Mouse (Mus musculus) limb, embryonic 14.5 days (tissue): ENCODE results near the gene Dytn. TPM values are rescaled to one million over a fixed set of nuclear protein-coding genes. Genes with fewer than 3 reads are reported as not detected.

Source experiments
- ATAC-seq: fragments of 200-750 bp; cut with Nextera tagmentation; 2 replicates; pipeline ENCODE4 v1.8.0; 2017; ENCODE audit warnings: low read depth, moderate number of reproducible peaks, moderate TSS enrichment; ENCODE audit not compliant: low FRiP score
- DNase-seq: peaks from one replicate; pipeline ENCODE4 v3.0.0-alpha.2; 2015; ENCODE audit warnings: low spot score
- H3K27ac ChIP-seq: fragments of 300-500 bp; sonication (generic); replicated peaks from 2 replicates; pipeline ENCODE4 v1.5.1; 2014; ENCODE audit warnings: low read depth, mild to moderate bottlenecking, low read length, moderate library complexity, mixed read lengths
- H3K27me3 ChIP-seq: fragments of 300-500 bp; sonication (generic); 2 replicates; pipeline ENCODE4 v1.6.1; 2014; ENCODE audit warnings: low read length, mixed read lengths; ENCODE audit not compliant: control insufficient read depth, insufficient read depth
- H3K36me3 ChIP-seq: fragments of 300-500 bp; sonication (generic); 2 replicates; pipeline ENCODE4 v1.6.1; 2014; ENCODE audit warnings: mild to moderate bottlenecking, low read length, moderate library complexity, mixed read lengths; ENCODE audit not compliant: control insufficient read depth, insufficient read depth
- H3K4me1 ChIP-seq: fragments of 300-500 bp; sonication (generic); 2 replicates; pipeline ENCODE4 v1.6.1; 2014; ENCODE audit warnings: antibody characterized with exemption, low read length, mixed read lengths; ENCODE audit not compliant: control insufficient read depth, insufficient read depth
- H3K4me2 ChIP-seq: fragments of 300-500 bp; sonication (generic); replicated peaks from 2 replicates; pipeline ENCODE4 v1.6.1; 2014; ENCODE audit warnings: low read depth, mild to moderate bottlenecking, low read length, moderate library complexity; ENCODE audit not compliant: severe bottlenecking
- H3K4me3 ChIP-seq: fragments of 300-500 bp; sonication (generic); replicated peaks from 2 replicates; pipeline ENCODE4 v1.5.1; 2014; ENCODE audit warnings: low read length
- H3K9ac ChIP-seq: fragments of 300-500 bp; sonication (generic); 2 replicates; pipeline ENCODE4 v1.6.1; 2014; ENCODE audit warnings: mild to moderate bottlenecking, low read depth, low read length, moderate library complexity; ENCODE audit not compliant: severe bottlenecking
- H3K9me3 ChIP-seq: fragments of 300-500 bp; sonication (generic); 2 replicates; pipeline ENCODE4 v1.6.1; 2016; ENCODE audit warnings: low read length; ENCODE audit not compliant: control insufficient read depth
- POLR2A ChIP-seq: fragments of 200-500 bp; IDR thresholded peaks from 2 replicates; pipeline ENCODE4 v1.8.0; 2012; ENCODE audit warnings: inconsistent platforms, mild to moderate bottlenecking, moderate library complexity, borderline replicate concordance; ENCODE audit not compliant: insufficient read depth, insufficient read length; ENCODE audit errors: extremely low read depth
- WGBS: fragments of 180-500 bp; shearing (Covaris S2); extraction: QIAGEN DNeasy Blood & Tissue Kit; methylation state at CpG from one replicate; pipeline ENCODE4 v1.1.7; 2014; 5-methylcytosine and 5-hydroxymethylcytosine counted together
- polyA plus RNA-seq, 2 experiments: library from polyadenylated mRNA; depleted of rRNA in 1 of 2; stranded (reverse) in 1 of 2; unstranded in 1 of 2; fragments of >200 nt; fragmentation: Nextera tagmentation in 1 of 2; extraction: Ambion mirVana in 1 of 2; gene quantifications; 2 replicates each; pipeline versions ENCODE4 v1.2.1 to v1.2.3; 2012 to 2014

The Dytn gene
- polyA plus RNA-seq, 2 experiments = not detected

- H3K4me2 ChIP-seq = no peak within 1 kb of the TSS
- TF ChIP-seq POLR2A = no peak
- 74% methylated on average over 3 of the region's 3 CpGs for WGBS
Observed at GRCm38 (mm10) chr1:63615668-63616067, 71.1 kb downstream of the Dytn start, which contains the start of gene Gm39653. Gene Gm39653, plus strand, starts transcription at chr1:63615968.

DNA sequence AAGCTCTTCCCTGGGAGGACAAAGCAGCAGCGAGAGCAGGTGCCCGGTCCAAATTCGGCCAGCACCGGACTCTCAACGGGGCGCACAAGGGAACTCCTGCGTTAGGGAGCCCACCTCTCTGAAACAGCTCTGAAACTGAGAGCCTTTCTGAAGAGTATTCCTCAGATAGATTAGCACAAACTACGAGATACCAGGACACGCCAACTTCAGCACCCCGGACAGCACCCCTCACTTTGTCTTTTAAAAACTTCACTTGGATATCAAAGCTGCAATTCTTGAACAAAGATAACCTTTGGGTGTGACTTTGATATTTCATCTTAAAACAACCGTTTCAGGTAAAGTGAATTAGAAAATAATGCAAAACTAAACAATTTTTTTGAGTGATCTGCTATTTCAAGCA lies 72.1 kb downstream of the Dytn start:
- Histone ChIP-seq H3K4me3 (no peak overlapping the region), H3K4me2 (no peak overlapping the region), H3K9me3 (no peaks in the 10 kb centered on the region), H3K9ac (no peak overlapping the region), H3K36me3 (no peaks in the 10 kb centered on the region), H3K27ac (no peak overlapping the region), H3K27me3 (no peaks in the 10 kb centered on the region), H3K4me1 (no peaks in the 10 kb centered on the region)
- WGBS = under 1% methylated on average over 11 of the region's 11 CpGs
- peak; percentile 89 for DNase-seq
- no peak for TF ChIP-seq POLR2A
- no peak for ATAC-seq

More at GRCm38 (mm10) chr1:63615668-63616067, 71.1 kb downstream of the Dytn start, which contains the start of gene Gm39653:
- Histone ChIP-seq H3K4me3 (no peak within 1 kb of the TSS), H3K27ac (no peak within 1 kb of the TSS), H3K4me1 (no peaks in the 10 kb centered on the region), H3K36me3 (no peaks in the 10 kb centered on the region), H3K9ac (no peak within 1 kb of the TSS), H3K27me3 (no peaks in the 10 kb centered on the region), H3K9me3 (no peaks in the 10 kb centered on the region)
- ATAC-seq (no peak), DNase-seq (no peak)

- Histone ChIP-seq H3K4me3 (no peak overlapping the region), H3K4me2 (no peak overlapping the region), H3K27ac (no peak overlapping the region), H3K9ac (no peak overlapping the region), H3K9me3 (no peaks in the 10 kb centered on the region), H3K27me3 (no peaks in the 10 kb centered on the region), H3K4me1 (no peaks in the 10 kb centered on the region), H3K36me3 (no peaks in the 10 kb centered on the region)
- no peak for ATAC-seq
- no peak for DNase-seq
- 88% methylated on average over 4 of the region's 4 CpGs for WGBS
- TF ChIP-seq POLR2A = no peak
Observed at GRCm38 (mm10) chr1:63609613-63610012, 77.1 kb downstream of the Dytn start.

- H3K4me2 ChIP-seq = no peak overlapping the region
- TF ChIP-seq POLR2A = no peak
- H3K9me3 ChIP-seq = no peaks in the 10 kb centered on the region
- no peak overlapping the region for H3K9ac ChIP-seq
- no peak overlapping the region for H3K4me3 ChIP-seq
- H3K27me3 ChIP-seq = no peaks in the 10 kb centered on the region
- 39% methylated on average over 3 of the region's 3 CpGs for WGBS
- no peak overlapping the region for H3K27ac ChIP-seq
- ATAC-seq = no peak
- DNase-seq = no peak
- no peaks in the 10 kb centered on the region for H3K4me1 ChIP-seq
- no peaks in the 10 kb centered on the region for H3K36me3 ChIP-seq
Observed at GRCm38 (mm10) chr1:63603870-63604500, 82.7 kb downstream of the Dytn start.

- ATAC-seq = no peak
Observed at GRCm38 (mm10) chr1:63586869-63587268, 99.9 kb downstream of the Dytn start.

More at GRCm38 (mm10) chr1:63586869-63587268, 99.9 kb downstream of the Dytn start:
- DNase-seq = no peak
- Histone ChIP-seq H3K36me3 (no peaks in the 10 kb centered on the region), H3K4me3 (no peak overlapping the region), H3K9ac (no peak overlapping the region), H3K27ac (no peak overlapping the region), H3K9me3 (no peaks in the 10 kb centered on the region), H3K27me3 (no peaks in the 10 kb centered on the region), H3K4me2 (no peak overlapping the region), H3K4me1 (no peaks in the 10 kb centered on the region)
- TF ChIP-seq POLR2A = no peak
- 67% methylated on average over 7 of the region's 7 CpGs for WGBS
